Mouse (Mus musculus) monocyte, adult 2 months (primary cell): ENCODE data around the gene Gm13420.

Experiments used
- DNase-seq, 2 experiments: peaks; one replicate each; pipeline ENCODE4 v3.0.0; 2022; ENCODE audit warnings: low spot score in 2 of 2, low read depth in 1 of 2

Gm13420 gene

GRCm38 (mm10) chr2:29703104-29704081, 48.1 kb downstream of the Gm13420 start:
- no peak for DNase-seq

GRCm38 (mm10) chr2:29702189-29702588, 49.3 kb downstream of the Gm13420 start:
- no peak for DNase-seq

GRCm38 (mm10) chr2:29701393-29701792, 50.1 kb downstream of the Gm13420 start:
- DNase-seq: no peak

- DNase-seq: no peak
Measured at GRCm38 (mm10) chr2:29700898-29701297, 50.6 kb downstream of the Gm13420 start.

GRCm38 (mm10) chr2:29698421-29699290, 52.8 kb downstream of the Gm13420 start:
- DNase-seq: no peak

- DNase-seq: no peak
Measured at GRCm38 (mm10) chr2:29696207-29696800, 55.2 kb downstream of the Gm13420 start.
